Mouse (Mus musculus) gastrocnemius, postnatal 4 days (tissue): ENCODE measurements at regions not wholly inside any gene's neighbourhood (a gene's known extent, or its start where the extent isn't known, plus 50 kb on each side); places are given as distances from the start of the nearest gene placed in this dataset.

Experiments
- DNase-seq, 2 experiments: peaks; one replicate each; pipeline ENCODE4 v3.0.0; 2021 to 2022; ENCODE audit warnings: low spot score in 2 of 2, mixed read lengths in 2 of 2

DNA sequence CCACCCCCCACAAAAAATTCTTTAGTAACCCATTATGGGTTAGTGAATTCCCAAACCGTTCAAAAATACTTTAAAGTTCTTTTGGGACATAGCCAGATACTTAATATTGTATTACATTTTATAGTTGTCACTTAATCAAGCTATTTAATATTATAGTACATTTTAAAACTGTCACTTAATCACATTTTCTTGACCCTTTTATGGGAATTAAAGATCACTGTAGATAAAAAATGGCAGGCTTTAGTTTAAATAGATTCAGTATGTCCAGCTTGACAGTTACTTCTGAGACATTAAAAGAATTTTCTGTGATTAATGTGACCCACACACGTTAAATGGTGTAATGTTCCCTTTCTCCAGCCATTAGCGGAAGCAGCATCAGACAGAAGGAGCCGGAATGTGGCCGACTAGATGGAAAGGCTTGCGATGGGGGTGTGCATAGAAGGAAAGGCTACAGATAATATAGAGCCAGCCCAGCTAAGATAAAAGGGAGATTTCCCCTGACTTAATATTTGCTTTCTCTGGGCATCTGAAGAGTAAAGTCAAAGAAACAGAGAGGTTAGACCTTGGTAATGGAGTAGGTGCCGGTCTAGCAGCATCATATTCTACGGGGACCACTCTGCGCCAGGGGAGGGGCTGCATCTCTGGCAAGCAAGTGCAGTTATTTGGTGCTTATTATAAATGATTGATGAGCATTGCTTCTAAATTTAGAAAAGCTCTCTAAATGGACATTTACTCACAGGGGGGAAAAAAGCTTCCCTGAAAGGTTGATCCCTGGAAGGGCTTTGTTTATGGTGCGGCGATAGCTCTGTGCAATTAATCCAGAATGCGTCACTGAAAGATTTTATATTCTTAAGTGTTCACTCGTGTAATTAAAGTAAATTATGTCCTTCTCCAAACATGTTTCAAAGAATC is 331.8 kb upstream of the Meis1 start:
- no peak for DNase-seq

DNA sequence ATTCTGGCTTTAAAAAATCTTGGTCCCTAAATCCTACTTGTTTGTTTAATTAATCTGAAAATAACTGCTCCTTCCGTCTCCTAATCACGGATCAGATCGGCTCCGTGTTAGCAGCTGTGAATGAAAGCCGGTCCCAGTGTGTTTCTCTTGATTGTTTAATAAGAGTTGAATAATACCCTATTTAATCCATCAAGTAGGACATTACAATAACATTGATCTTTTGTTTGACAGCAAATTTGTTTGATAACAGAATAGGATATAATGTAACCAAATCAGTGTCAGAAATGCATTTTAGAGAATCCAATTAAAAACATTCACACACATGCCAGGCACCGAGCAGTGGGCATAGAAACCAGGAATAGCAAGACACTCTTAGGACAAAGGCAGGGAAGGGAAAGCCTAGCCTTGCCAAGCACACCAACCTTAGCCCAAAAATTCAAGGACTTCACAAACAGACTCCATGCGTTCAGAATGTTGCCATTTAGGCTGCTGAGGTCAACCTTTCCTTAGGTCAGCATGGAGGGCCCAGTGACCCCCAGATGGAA is 332.5 kb upstream of the Meis1 start:
- no peak for DNase-seq

DNA sequence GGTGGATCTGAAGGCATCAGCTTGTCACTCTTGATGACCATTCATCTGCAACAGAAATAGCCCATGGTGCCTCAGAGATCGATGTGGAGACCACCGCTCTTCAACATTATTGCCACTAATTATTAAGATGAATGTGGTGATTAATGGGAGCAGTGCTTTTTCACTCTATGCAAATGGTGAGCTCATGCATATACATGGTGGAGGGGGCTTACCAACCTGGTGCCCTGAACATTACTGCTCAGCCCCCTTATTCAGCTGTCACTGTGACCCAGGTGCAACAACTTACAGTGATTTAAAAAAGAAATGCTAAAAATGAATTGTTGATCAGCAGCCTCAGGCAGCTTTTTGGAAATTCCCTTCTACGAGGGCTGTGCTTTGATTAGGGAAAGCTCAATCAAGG is 334.9 kb upstream of the Meis1 start:
- DNase-seq: no peak

DNA sequence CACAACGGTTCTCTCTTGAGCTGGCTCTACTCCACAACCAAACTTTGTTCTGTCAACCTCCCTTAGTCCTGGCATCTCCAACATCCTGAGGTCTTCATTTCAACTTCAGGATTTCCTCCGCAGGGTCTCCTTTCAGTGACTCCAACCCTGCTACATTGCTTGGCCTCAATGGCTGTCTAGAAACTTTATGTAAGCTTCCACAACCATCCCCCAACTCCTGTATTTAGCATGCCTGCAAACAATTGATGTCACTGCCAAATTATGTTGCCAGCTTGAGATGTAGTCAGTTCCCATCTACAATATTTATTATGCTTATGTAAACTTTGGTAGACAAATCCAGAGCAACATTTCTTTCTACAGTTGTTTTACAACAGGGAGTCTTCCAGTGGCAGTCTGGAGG is 336.4 kb upstream of the Meis1 start:
- DNase-seq: no peak

DNA sequence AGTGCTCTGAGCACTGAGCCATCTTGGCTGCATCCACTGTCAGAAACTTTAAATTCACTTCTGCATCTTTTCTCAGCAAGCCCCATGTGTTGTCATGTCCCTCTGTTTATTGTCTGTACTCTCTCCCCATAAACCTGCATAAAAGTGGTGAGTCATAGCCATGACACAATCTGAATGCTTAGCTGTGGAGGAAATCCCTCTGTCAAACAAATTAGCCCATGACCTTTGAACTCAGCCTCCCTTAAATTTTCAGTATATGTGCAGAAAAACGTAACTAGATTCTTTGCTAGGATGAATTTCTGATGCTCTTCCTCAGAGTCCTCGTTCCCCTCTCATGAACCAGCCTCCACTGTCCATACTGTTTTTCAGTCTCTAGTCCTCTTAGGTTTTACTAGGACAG is 337.4 kb upstream of the Meis1 start:
- DNase-seq: no peak

DNA sequence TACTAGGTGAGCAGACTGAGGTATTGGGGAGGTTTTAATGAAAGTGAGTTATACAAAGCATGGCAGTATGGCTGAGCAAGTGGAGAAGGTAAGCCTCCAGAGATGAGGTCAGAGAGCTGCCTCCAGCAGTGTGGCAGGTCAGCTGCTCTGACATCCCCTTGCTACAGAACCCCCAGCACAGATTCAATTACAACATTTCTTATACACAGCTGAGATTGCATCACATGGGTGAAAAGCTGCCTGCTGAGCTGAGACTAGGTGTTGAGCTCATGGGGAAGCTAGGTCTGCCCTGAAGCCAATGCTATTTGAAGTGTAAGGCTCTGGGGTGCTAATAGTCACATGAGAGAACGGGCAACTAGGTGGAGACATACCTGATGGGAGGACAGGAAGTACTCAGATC is 350.4 kb upstream of the Meis1 start:
- no peak for DNase-seq

DNA sequence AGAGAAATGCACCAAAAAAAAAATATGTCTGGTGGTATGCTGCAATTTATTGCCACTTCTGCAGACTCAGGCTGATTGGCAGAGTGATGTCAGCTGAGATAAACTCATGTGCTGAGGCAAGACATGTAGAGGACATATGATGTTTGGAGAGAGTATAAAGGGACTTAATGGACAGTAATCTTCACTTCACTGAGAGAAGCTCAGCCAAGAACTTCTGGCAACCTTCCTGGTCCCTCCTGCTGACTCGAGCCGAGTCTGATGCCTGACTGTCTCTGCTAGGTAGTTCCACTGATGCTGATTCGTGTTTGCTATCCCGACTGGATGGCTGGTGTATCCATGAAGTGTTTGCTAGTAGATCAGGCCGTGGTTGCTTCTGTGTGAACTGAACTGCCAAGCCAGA is 354.7 kb upstream of the Meis1 start:
- DNase-seq: no peak

DNA sequence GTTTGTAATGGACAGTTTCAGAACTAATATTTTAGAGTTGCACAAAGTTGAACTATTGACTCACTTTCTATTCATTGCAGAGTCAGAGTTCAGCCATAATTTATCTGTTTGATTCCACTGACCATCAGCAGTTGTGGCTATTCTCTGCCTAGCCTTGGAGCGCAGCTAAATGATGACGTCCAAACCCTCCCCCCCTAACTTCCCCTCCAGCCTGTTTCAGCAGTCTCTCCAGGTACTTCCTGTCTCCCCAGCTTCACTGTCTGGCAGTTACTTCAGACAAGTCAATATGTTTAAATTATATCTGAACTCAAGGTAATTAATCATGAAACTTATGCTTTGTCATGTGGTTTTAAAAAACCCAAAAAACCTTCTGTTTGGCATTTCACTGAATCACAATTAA is 362.1 kb upstream of the Meis1 start:
- no peak for DNase-seq

DNA sequence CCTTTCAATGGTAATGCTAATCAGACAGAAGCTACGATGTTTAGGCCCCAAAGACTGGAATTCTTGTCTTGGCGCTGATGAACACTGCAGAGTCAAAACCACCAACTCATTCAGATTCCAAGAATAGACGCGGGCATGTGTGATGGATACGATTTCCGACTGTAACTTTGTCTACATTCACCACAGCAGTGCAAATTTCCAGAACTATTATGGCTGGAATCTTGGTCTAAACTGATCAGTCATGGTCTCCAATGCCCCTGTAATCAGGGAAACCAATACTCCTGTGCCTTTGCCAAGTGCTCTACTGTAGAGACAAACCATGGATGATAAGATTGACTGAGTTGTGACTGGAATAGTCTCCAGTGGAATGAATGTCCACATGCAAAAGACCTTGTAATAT is 370.4 kb upstream of the Meis1 start:
- no peak for DNase-seq

DNA sequence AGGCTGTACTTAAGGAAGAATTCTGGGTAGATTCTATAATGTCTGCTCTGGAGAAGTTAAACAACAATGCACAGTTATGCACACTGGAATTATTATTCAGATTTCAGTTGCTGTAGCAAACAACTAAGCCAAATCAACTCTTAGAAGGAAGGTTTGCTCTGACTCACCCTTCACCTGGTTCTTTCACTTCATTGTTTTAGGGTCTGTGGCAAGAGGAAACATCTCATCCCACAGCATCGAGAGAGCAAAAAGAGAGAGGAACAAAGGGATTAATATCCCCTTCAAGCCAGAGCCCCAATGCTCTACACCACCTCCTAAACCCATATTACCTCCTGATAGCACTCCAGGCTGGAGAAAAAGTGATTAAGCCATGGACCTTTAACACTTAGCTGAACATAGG is 373.4 kb upstream of the Meis1 start:
- DNase-seq: no peak

DNA sequence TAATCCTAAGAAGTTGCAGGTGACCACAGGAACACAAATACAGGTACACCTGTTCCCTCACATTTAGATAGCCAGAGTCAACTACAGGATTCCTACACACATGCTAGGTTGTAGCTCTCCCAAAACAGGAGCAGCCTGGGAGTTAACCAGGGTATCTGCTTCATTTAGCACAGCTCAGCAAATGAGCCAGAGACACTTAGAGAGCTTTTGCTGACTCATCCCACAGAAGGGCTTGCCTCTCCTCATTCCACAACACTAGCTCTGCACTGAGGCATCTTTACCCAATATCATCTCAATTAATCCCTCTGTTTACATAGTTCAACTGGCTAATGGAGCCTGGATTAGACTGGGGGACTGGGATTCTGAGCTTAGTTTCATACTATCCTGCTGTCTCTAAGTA is 375.6 kb upstream of the Meis1 start:
- no peak for DNase-seq

DNA sequence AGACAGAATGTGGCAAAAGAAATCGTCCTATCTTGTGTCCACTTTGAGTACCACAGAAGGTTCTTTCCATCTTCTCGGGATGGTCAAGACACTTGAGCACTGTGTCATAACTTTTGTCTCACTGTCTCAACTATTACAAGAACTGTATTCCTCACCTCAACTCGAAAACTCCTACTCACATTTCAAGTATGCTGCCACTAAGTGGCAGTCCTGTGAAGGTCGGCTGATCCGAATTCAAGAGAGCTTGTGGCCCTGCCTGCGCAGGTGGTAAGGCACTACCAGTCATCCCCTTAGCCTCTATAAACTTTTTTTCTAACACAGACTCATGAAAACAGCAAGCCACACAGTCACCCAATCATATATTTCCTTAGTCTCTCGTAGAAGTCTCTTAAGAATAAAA is 381.6 kb upstream of the Meis1 start:
- no peak for DNase-seq

DNA sequence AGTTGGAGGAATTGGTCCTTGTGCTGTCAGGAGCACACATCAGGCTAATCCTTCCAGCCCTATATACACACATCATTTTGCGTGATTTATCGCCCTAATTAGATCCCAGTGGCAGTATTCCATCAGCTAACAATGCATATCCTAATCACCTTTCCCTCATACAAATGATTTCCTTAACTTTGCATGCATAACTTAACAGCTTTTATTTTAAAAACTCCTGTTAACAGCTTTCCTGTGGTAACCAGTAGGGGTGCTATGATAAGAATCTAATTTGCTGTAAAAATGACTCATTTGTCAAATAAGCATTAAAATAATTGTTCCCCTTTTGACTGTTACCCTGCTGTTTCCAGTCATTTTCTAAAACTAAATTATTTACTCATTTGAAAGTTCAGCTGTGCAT is 401.4 kb upstream of the Meis1 start:
- no peak for DNase-seq

DNA sequence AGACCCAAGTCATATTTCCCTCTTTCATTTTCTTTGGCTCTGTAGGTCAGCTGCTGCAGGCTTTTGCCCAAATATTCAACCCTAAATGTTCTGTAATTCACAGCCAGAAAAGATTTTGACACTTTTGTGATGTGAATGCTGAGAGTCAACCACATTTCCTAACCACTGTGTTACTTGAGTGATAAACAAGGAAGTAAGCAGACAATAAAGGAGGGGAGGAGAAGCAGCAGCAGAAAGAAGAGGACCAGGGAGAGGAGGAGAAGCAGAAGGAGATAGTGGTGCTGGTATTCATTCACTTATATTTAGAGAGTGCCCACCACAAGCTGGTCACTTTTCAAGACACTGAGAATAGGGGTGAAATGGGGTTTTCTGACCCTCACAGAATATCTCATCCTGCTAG is 404.5 kb upstream of the Meis1 start:
- no peak for DNase-seq

DNA sequence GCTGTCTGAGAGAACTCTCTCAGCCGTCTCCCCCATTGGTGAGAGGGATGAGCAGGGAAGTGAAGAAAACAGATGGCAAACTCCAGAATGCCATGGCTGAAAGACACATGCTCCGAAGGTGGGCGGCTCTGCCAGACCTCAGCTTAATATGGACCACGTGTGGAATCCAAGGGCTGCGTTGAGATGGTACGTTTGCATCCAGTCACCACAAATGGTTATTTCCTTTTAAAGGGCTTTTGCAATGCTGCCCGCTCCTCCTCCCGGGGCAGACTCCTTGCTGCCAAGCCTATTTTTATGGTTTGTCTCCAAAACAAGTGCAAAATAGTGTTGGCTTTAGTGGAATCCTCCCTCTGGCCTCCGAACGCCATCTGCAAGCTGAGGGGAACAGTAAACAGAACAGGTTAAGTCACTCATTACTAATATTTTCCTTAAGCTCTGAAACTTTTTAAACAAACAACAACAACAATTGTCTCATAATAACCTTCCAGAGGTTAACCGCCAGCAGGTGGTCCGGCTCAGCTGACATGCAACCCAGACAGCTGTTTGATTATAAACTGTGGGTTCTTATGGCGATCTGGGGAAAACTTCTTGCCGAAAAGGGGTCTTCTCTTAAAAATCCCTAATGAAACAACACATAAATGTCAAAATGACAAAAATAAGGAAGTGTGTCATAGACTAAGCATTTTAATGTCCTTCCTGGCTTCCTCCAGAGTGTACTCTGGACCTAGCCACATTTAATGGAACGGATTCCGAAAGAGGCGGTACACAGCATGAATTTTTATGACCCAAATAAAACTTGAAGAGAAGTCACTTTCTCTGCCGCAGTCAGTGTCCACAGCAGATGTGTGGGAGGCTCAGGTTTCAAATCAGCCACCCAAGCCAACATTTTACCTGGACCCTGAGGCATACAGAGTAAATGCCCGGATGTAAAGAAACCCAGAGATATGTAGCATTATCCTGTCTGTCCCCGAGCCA is 405.3 kb upstream of the Meis1 start:
- DNase-seq: peak in 1 of 2 experiments; percentile 30

DNA sequence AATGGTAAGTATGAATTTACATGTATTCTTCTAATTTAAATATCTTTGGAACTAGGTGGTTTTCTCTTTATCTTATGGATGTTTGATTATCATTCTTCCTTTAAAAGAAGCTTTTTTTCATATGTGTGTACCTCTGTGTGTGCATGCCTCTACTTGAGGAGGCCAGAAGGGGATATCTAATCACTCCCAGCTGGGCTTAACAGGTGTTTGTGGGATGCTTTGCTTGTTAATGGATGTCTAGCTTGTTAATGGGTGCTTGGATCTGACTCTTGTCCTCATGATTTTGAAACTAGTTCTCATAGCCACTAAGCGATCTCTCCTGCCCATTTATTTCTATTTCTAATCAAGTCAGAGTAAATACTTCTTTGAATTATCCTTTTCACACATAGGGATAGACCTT is 408.8 kb upstream of the Meis1 start:
- no peak for DNase-seq

DNA sequence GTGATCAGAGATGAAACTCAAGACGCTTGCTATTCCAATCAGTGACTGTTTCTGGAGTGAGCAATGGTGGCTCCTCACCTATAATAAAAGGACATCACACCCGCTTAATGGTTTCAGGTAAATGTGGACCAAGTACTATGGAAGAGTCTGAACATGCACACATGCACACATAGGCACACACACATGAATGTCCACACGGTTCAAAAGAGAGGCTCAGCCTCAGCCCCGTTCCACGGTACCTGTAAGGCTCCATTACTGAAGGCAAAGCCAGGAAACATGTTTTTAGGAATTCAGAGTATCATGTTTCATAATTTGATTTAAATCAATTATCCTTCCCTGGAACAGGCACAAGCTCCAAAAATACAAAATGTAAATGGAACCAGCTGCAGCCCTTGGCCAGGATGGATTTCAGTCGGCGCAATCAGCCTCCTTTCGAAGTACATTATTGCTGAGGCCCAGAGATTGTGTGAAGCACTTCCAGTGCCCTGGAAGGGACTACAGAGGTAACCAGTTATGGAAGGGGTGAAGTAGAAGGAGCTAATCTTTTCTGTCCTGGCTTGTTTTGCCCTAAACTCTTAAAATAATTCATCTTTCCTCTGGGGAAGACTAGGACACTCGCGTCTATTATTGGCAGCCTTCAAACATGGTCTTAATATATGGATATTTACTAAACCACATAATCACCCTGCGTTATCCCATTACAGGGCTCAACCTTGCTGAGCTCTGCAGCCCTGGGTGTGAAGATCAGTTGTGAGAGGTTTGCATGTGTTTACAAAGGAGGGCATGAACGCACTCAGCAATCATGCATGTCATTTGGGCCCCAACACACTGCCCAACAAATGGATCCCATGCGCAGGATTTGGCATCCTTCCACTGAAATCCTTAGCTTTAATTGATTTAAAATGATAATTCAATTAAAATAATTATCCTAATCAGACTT is 415.2 kb upstream of the Meis1 start:
- no peak for DNase-seq

DNA sequence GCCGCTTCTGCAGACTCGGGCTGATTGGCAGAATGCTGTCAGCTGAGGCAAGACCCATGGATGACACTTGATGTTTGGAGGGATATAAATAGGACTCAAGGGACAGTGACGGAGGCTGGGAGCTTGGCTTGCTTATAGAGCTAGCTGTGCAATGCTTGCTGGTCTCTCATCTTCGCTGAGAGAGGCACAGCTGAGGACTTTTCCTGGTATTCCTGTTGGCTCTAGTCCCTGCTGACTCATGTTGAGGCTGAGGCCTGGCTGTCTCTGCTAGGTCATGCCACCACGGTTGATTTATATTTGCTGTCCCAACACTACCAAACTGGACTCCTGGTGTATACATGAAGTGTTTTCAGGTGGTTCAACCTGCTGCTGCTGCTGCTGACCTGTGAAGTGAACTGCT is 419.6 kb upstream of the Meis1 start:
- no peak for DNase-seq

DNA sequence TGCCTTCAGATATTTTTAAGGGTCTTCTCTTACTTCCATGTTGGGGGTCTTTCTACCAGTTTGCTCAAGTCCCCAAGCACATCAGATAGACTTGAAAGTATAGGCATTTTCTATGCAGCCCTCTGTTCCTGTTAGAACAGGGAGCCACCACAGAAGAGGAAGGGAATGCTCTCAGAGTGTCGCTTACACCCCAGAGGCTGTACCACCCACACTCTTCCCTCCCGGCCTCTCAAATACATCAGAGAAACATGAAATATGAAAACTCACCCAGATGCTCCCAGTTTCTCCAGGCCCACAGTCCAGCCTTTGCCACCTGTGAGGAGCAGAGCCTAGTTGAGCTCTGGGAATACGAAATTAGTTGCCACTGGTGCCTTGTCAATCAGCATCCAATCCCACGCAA is 423.2 kb upstream of the Meis1 start:
- no peak for DNase-seq

DNA sequence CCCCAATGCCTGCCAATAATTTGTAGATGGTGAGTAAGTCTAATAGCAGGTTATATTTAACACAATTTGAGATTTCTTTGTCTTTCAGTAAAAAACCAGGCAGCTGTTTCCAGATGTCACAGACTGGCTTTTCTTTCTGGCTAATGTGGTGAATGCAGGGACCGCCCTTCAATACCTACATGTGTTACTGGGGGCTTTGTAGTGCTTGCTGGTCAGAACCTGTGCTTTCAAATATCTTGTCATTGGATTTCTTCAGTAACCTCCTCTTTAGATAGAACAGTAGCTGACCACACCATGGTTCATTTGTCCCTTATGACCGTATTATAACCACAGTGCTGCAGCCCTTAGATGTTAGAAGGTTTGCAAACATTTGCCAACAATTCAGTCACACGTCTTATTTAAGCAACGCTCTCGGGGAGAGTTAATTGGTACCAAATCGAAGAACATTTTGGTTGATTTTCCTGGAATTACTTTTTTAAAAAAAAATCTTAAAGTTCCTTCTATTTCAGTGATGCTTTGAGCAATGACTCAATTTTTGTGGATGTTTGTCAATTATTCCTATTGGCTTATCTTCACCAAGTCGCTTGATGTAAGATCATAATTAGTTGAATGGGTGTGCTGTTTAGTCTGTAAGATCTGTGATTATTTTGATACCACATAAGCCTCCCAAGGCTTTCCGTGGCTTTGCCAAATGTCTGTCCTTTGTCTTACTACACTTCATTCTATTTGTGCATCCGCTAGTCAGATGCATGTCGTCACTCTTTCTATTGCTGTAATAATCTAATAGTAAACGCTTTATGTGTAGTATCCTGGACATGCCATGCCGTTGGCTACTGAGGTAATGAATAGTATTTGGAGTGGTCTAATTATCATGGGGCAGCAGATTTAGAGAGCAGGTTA is 436.9 kb upstream of the Meis1 start:
- no peak for DNase-seq
